Mouse (Mus musculus): Measurements from ENCODE around the gene B230219D22Rik. TPM values are rescaled to one million over a fixed set of nuclear protein-coding genes. Genes with fewer than 3 reads are reported as not detected.

B230219D22Rik gene
- total RNA-seq, 1 experiment from 2014 or later = 42.8 TPM

GRCm38 (mm10) chr13:55721516-55721915, 28.6 kb downstream of the B230219D22Rik start:
- no peak for ATAC-seq (ENCODE audit: extremely low read depth, insufficient number of reproducible peaks, low FRiP score, poor library complexity, severe bottlenecking)

- ATAC-seq (ENCODE audit: extremely low read depth, insufficient number of reproducible peaks, low FRiP score, poor library complexity, severe bottlenecking) = no peak
Observed at GRCm38 (mm10) chr13:55721995-55722394, 29.1 kb downstream of the B230219D22Rik start.

- no peak for ATAC-seq (ENCODE audit: extremely low read depth, insufficient number of reproducible peaks, low FRiP score, poor library complexity, severe bottlenecking)
Observed at GRCm38 (mm10) chr13:55726598-55727119, 33.7 kb downstream of the B230219D22Rik start.

- ATAC-seq (ENCODE audit: extremely low read depth, insufficient number of reproducible peaks, low FRiP score, poor library complexity, severe bottlenecking) = peak; percentile 51
Observed at GRCm38 (mm10) chr13:55727120-55727838, 34.4 kb downstream of the B230219D22Rik start, which contains the start of gene Pcbd2. Pcbd2 (plus strand) TSS chr13:55727368.

- peak; percentile 81 for ATAC-seq (ENCODE audit: extremely low read depth, insufficient number of reproducible peaks, low FRiP score, poor library complexity, severe bottlenecking)
Observed at GRCm38 (mm10) chr13:55727839-55728238, 34.9 kb downstream of the B230219D22Rik start.

GRCm38 (mm10) chr13:55730716-55731115, 37.8 kb downstream of the B230219D22Rik start:
- ATAC-seq (ENCODE audit: extremely low read depth, insufficient number of reproducible peaks, low FRiP score, poor library complexity, severe bottlenecking) = no peak

- ATAC-seq (ENCODE audit: extremely low read depth, insufficient number of reproducible peaks, low FRiP score, poor library complexity, severe bottlenecking) = no peak
Observed at GRCm38 (mm10) chr13:55732121-55732520, 39.2 kb downstream of the B230219D22Rik start.

- no peak for ATAC-seq (ENCODE audit: extremely low read depth, insufficient number of reproducible peaks, low FRiP score, poor library complexity, severe bottlenecking)
Observed at GRCm38 (mm10) chr13:55733628-55734502, 40.9 kb downstream of the B230219D22Rik start.

- ATAC-seq (ENCODE audit: extremely low read depth, insufficient number of reproducible peaks, low FRiP score, poor library complexity, severe bottlenecking) = no peak
Observed at GRCm38 (mm10) chr13:55737885-55738284, 45.0 kb downstream of the B230219D22Rik start.

- no peak for ATAC-seq (ENCODE audit: extremely low read depth, insufficient number of reproducible peaks, low FRiP score, poor library complexity, severe bottlenecking)
Observed at GRCm38 (mm10) chr13:55742306-55742705, 49.4 kb downstream of the B230219D22Rik start.

Other genes starting within 250 kb of the B230219D22Rik start
- 362 and 371 TPM in 2 replicates for gene Grk6, start 248.1 kb upstream of the B230219D22Rik start, total RNA-seq (2017)
- gene Prr7, start 228.9 kb upstream of the B230219D22Rik start, total RNA-seq (2017) = 12.3 and 14.1 TPM in 2 replicates
- gene Dbn1, start 205.0 kb upstream of the B230219D22Rik start, total RNA-seq (2017) = 0.12 TPM in 2 replicates
- 43.2 and 47.3 TPM in 2 replicates for gene Pdlim7, start 179.4 kb upstream of the B230219D22Rik start, total RNA-seq (2017)
- gene Dok3, start 163.8 kb upstream of the B230219D22Rik start, total RNA-seq (2017) = 193 and 198 TPM in 2 replicates
- gene Ddx41, start 156.5 kb upstream of the B230219D22Rik start, total RNA-seq (2017) = 107 and 116 TPM in 2 replicates
- gene Fam193b, start 122.0 kb upstream of the B230219D22Rik start, total RNA-seq (2017) = 108 and 118 TPM in 2 replicates
- 68.9 and 74.4 TPM in 2 replicates for gene Tmed9, start 119.4 kb upstream of the B230219D22Rik start, total RNA-seq (2017)
- gene B4galt7, start 93.2 kb upstream of the B230219D22Rik start, total RNA-seq (2017) = 14.7 and 19.1 TPM in 2 replicates
- gene Caml, start 70.1 kb upstream of the B230219D22Rik start, total RNA-seq (2017) = 29.3 and 53.3 TPM in 2 replicates
- gene Ddx46, start 58.1 kb upstream of the B230219D22Rik start, total RNA-seq (2017) = 206 and 230 TPM in 2 replicates
- gene Txndc15, start 21.5 kb downstream of the B230219D22Rik start, total RNA-seq (2017) = 25.3 and 31.1 TPM in 2 replicates
- 8.7 and 17.8 TPM in 2 replicates for gene Pcbd2, start 34.2 kb downstream of the B230219D22Rik start, total RNA-seq (2017)
- gene Catsper3, start 91.4 kb downstream of the B230219D22Rik start, total RNA-seq (2017) = not detected in 2 replicates
- not detected in 2 replicates for gene Pitx1, start 143.1 kb downstream of the B230219D22Rik start, total RNA-seq (2017)

Measured in neutrophil, adult 5-6 weeks (primary cell).